Mouse (Mus musculus) lung, postnatal 0 days (tissue): ENCODE measurements at regions not wholly inside any gene's neighbourhood (a gene's known extent, or its start where the extent isn't known, plus 50 kb on each side); places are given as distances from the start of the nearest gene placed in this dataset.

Experiments used
- CTCF ChIP-seq: IDR thresholded peaks from 2 replicates; pipeline ENCODE4 v1.5.1; 2016; ENCODE audit warnings: antibody characterized with exemption, mild to moderate bottlenecking
- EP300 ChIP-seq: IDR thresholded peaks from 2 replicates; pipeline ENCODE4 v1.6.1; 2016; ENCODE audit warnings: antibody characterized with exemption, mild to moderate bottlenecking, control low read depth

GRCm38 (mm10) chr3:154510160-154510559, 86.4 kb upstream of the Cryz start:
- TF ChIP-seq CTCF (no peak), EP300 (no peak)
